Mouse (Mus musculus): Measurements from ENCODE around the gene Gm49321.

DNA sequence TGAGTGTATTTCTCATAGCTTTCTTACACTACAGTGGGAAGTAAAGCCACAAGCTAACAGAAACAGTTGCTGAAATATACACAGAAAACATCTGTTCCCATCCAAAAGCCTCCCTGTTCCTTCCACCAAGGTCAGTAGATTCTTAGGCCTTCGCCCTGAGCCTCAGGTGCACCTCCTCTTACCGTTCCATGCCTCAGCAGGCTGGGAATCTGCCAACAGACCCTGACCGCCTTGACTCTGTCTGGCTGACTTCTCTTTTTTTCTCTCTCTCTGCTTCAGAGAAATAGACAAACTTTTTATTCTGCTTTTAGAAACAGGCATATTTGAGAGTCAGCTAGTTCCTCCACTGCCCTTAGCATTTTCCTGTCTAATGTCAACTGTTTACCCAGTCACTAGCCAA, 40.7 kb downstream of the Gm49321 start:
- TF ChIP-seq CTCF (conservative IDR thresholded peaks at IDR 0.05; ENCODE audit: low read length) (no peak), NANOG (IDR thresholded peaks at IDR 0.05; ENCODE audit: borderline replicate concordance, low read length) (no peak)

All from E14TG2a.4 (cell line).